Mouse (Mus musculus): Measurements from ENCODE around the gene Hint1. TPM values are rescaled to one million over a fixed set of nuclear protein-coding genes. Genes with fewer than 3 reads are reported as not detected.
A peak's percentile ranks its signal among the peaks of the same experiment; 100 is the strongest.

Hint1 gene
- polyA plus RNA-seq (2014; fragmentation: Nextera tagmentation; extraction: Ambion mirVana) = 791 and 878 TPM in 2 replicates

- Histone ChIP-seq H3K27me3 (ENCODE audit: control insufficient read depth, insufficient read depth, low read length) (no peaks in the 10 kb centered on the region), H3K4me3 (replicated peaks; ENCODE audit: low read length) (peak within 1 kb of the TSS; percentile 88), H3K4me1 (replicated peaks; ENCODE audit: control insufficient read depth, insufficient read depth, low read length) (peaks cover 29% of the 10 kb centered on the region), H3K9me3 (ENCODE audit: control insufficient read depth, low read length) (no peaks in the 10 kb centered on the region), H3K27ac (peak within 1 kb of the TSS; percentile 86), H3K4me2 (replicated peaks) (peak within 1 kb of the TSS; percentile 70), H3K9ac (peak within 1 kb of the TSS; percentile 96), H3K36me3 (replicated peaks; ENCODE audit: control insufficient read depth, insufficient read depth) (peaks cover 19% of the 10 kb centered on the region)
- ATAC-seq (ENCODE audit: low FRiP score) (peak; percentile 87), DNase-seq (ENCODE audit: low spot score) (peak; percentile 93)
- under 1% methylated on average over 104 of the region's 107 CpGs for WGBS
Observed at GRCm38 (mm10) chr11:54866119-54867048, at the start of gene Hint1. Gene Hint1, plus strand, starts transcription at chr11:54866383.

- Histone ChIP-seq H3K27me3 (ENCODE audit: control insufficient read depth, insufficient read depth, low read length) (no peaks in the 10 kb centered on the region), H3K4me1 (replicated peaks; ENCODE audit: control insufficient read depth, insufficient read depth, low read length) (peaks cover 9% of the 10 kb centered on the region; the same call in 1 of the 2 replicates), H3K9me3 (ENCODE audit: control insufficient read depth, low read length) (no peaks in the 10 kb centered on the region), H3K27ac (no peak overlapping the region), H3K36me3 (replicated peaks; ENCODE audit: control insufficient read depth, insufficient read depth) (no peaks in the 10 kb centered on the region), H3K4me2 (replicated peaks) (no peak overlapping the region), H3K4me3 (replicated peaks; ENCODE audit: low read length) (no peak overlapping the region), H3K9ac (no peak overlapping the region)
- peak; percentile 32 for DNase-seq (ENCODE audit: low spot score)
- 44% methylated on average over 4 of the region's 4 CpGs for WGBS
- peak; percentile 51; the same call in 1 of the 2 replicates for ATAC-seq (ENCODE audit: low FRiP score)
Observed at GRCm38 (mm10) chr11:54817449-54817848, 48.7 kb upstream of the Hint1 start.

- H3K36me3 ChIP-seq (replicated peaks; ENCODE audit: control insufficient read depth, insufficient read depth) = no peaks in the 10 kb centered on the region
- no peak overlapping the region for H3K9ac ChIP-seq
- WGBS = 59% methylated on average over 7 of the region's 7 CpGs
- H3K9me3 ChIP-seq (ENCODE audit: control insufficient read depth, low read length) = no peaks in the 10 kb centered on the region
- H3K27me3 ChIP-seq (ENCODE audit: control insufficient read depth, insufficient read depth, low read length) = no peaks in the 10 kb centered on the region
- H3K27ac ChIP-seq = no peak overlapping the region
- 0 out of 2 replicates have a peak, but pooled peaks cover 5% of the 10 kb centered on the region for H3K4me1 ChIP-seq (replicated peaks; ENCODE audit: control insufficient read depth, insufficient read depth, low read length)
- no peak overlapping the region for H3K4me3 ChIP-seq (replicated peaks; ENCODE audit: low read length)
- ATAC-seq (ENCODE audit: low FRiP score) (no peak), DNase-seq (ENCODE audit: low spot score) (no peak)
- H3K4me2 ChIP-seq (replicated peaks) = no peak overlapping the region
Observed at GRCm38 (mm10) chr11:54819489-54819888, 46.7 kb upstream of the Hint1 start.

- H3K4me3 ChIP-seq (replicated peaks; ENCODE audit: low read length) = no peak overlapping the region
- no peak overlapping the region for H3K9ac ChIP-seq
- 91% methylated on average over 4 of the region's 4 CpGs for WGBS
- ATAC-seq (ENCODE audit: low FRiP score) (no peak), DNase-seq (ENCODE audit: low spot score) (no peak)
- H3K4me1 ChIP-seq (replicated peaks; ENCODE audit: control insufficient read depth, insufficient read depth, low read length) = 0 out of 2 replicates have a peak, but pooled peaks cover 5% of the 10 kb centered on the region
- H3K27me3 ChIP-seq (ENCODE audit: control insufficient read depth, insufficient read depth, low read length) = no peaks in the 10 kb centered on the region
- no peak overlapping the region for H3K4me2 ChIP-seq (replicated peaks)
- no peak overlapping the region for H3K27ac ChIP-seq
- H3K36me3 ChIP-seq (replicated peaks; ENCODE audit: control insufficient read depth, insufficient read depth) = no peaks in the 10 kb centered on the region
- no peaks in the 10 kb centered on the region for H3K9me3 ChIP-seq (ENCODE audit: control insufficient read depth, low read length)
Observed at GRCm38 (mm10) chr11:54823467-54823866, 42.7 kb upstream of the Hint1 start.

GRCm38 (mm10) chr11:54825774-54826173 is 40.4 kb upstream of the Hint1 start:
- ATAC-seq (ENCODE audit: low FRiP score) (no peak), DNase-seq (ENCODE audit: low spot score) (no peak)
- Histone ChIP-seq H3K4me2 (replicated peaks) (no peak overlapping the region), H3K4me1 (replicated peaks; ENCODE audit: control insufficient read depth, insufficient read depth, low read length) (no peaks in the 10 kb centered on the region), H3K36me3 (replicated peaks; ENCODE audit: control insufficient read depth, insufficient read depth) (no peaks in the 10 kb centered on the region), H3K27me3 (ENCODE audit: control insufficient read depth, insufficient read depth, low read length) (no peaks in the 10 kb centered on the region), H3K4me3 (replicated peaks; ENCODE audit: low read length) (no peak overlapping the region), H3K9me3 (ENCODE audit: control insufficient read depth, low read length) (no peaks in the 10 kb centered on the region), H3K27ac (no peak overlapping the region), H3K9ac (no peak overlapping the region)
- 84% methylated on average over 4 of the region's 4 CpGs for WGBS

- DNase-seq (ENCODE audit: low spot score) (no peak), ATAC-seq (ENCODE audit: low FRiP score) (no peak)
- no peak overlapping the region for H3K27ac ChIP-seq
- WGBS = 81% methylated on average over 8 of the region's 8 CpGs
- H3K4me2 ChIP-seq (replicated peaks) = no peak overlapping the region
- no peaks in the 10 kb centered on the region for H3K4me1 ChIP-seq (replicated peaks; ENCODE audit: control insufficient read depth, insufficient read depth, low read length)
- H3K27me3 ChIP-seq (ENCODE audit: control insufficient read depth, insufficient read depth, low read length) = no peaks in the 10 kb centered on the region
- H3K36me3 ChIP-seq (replicated peaks; ENCODE audit: control insufficient read depth, insufficient read depth) = no peaks in the 10 kb centered on the region
- no peak overlapping the region for H3K9ac ChIP-seq
- no peak overlapping the region for H3K4me3 ChIP-seq (replicated peaks; ENCODE audit: low read length)
- no peaks in the 10 kb centered on the region for H3K9me3 ChIP-seq (ENCODE audit: control insufficient read depth, low read length)
Observed at GRCm38 (mm10) chr11:54826819-54827218, 39.4 kb upstream of the Hint1 start.

GRCm38 (mm10) chr11:54833833-54834232 is 32.4 kb upstream of the Hint1 start:
- WGBS = 91% methylated on average over 4 of the region's 4 CpGs
- no peaks in the 10 kb centered on the region for H3K27me3 ChIP-seq (ENCODE audit: control insufficient read depth, insufficient read depth, low read length)
- no peak for DNase-seq (ENCODE audit: low spot score)

GRCm38 (mm10) chr11:54834596-54834995 is 31.6 kb upstream of the Hint1 start:
- H3K36me3 ChIP-seq (replicated peaks; ENCODE audit: control insufficient read depth, insufficient read depth) = no peaks in the 10 kb centered on the region
- ATAC-seq (ENCODE audit: low FRiP score) = no peak
- no peak overlapping the region for H3K4me3 ChIP-seq (replicated peaks; ENCODE audit: low read length)
- DNase-seq (ENCODE audit: low spot score) = no peak
- H3K4me1 ChIP-seq (replicated peaks; ENCODE audit: control insufficient read depth, insufficient read depth, low read length) = no peaks in the 10 kb centered on the region
- no peaks in the 10 kb centered on the region for H3K9me3 ChIP-seq (ENCODE audit: control insufficient read depth, low read length)
- H3K9ac ChIP-seq = no peak overlapping the region
- no peak overlapping the region for H3K27ac ChIP-seq
- H3K27me3 ChIP-seq (ENCODE audit: control insufficient read depth, insufficient read depth, low read length) = no peaks in the 10 kb centered on the region
- no peak overlapping the region for H3K4me2 ChIP-seq (replicated peaks)
- WGBS = 60% methylated on average over 2 of the region's 2 CpGs

More at GRCm38 (mm10) chr11:54833833-54834232, 32.4 kb upstream of the Hint1 start:
- H3K4me1 ChIP-seq (replicated peaks; ENCODE audit: control insufficient read depth, insufficient read depth, low read length) = no peaks in the 10 kb centered on the region
- H3K9ac ChIP-seq = no peak overlapping the region
- no peaks in the 10 kb centered on the region for H3K9me3 ChIP-seq (ENCODE audit: control insufficient read depth, low read length)
- no peaks in the 10 kb centered on the region for H3K36me3 ChIP-seq (replicated peaks; ENCODE audit: control insufficient read depth, insufficient read depth)
- no peak overlapping the region for H3K27ac ChIP-seq
- no peak overlapping the region for H3K4me3 ChIP-seq (replicated peaks; ENCODE audit: low read length)
- H3K4me2 ChIP-seq (replicated peaks) = no peak overlapping the region
- no peak for ATAC-seq (ENCODE audit: low FRiP score)

GRCm38 (mm10) chr11:54836106-54836505 is 30.1 kb upstream of the Hint1 start:
- no peaks in the 10 kb centered on the region for H3K4me1 ChIP-seq (replicated peaks; ENCODE audit: control insufficient read depth, insufficient read depth, low read length)
- no peak overlapping the region for H3K4me3 ChIP-seq (replicated peaks; ENCODE audit: low read length)
- DNase-seq (ENCODE audit: low spot score) (no peak), ATAC-seq (ENCODE audit: low FRiP score) (no peak)
- no peaks in the 10 kb centered on the region for H3K36me3 ChIP-seq (replicated peaks; ENCODE audit: control insufficient read depth, insufficient read depth)
- H3K27ac ChIP-seq = no peak overlapping the region
- 80% methylated on average over 9 of the region's 9 CpGs for whole genome bisulfite sequencing
- H3K9me3 ChIP-seq (ENCODE audit: control insufficient read depth, low read length) = no peaks in the 10 kb centered on the region
- H3K9ac ChIP-seq = no peak overlapping the region
- no peak overlapping the region for H3K4me2 ChIP-seq (replicated peaks)
- H3K27me3 ChIP-seq (ENCODE audit: control insufficient read depth, insufficient read depth, low read length) = no peaks in the 10 kb centered on the region

All from hindbrain, embryonic 14.5 days (tissue).